Mouse (Mus musculus) spleen, postnatal 4 days (tissue): Measurements from ENCODE around the gene Ugt1a2.

ENCODE experiments used
- DNase-seq, 2 experiments: peaks; one replicate each; pipeline ENCODE4 v3.0.0; 2022; ENCODE audit warnings: low spot score in 2 of 2

Gene Ugt1a2

GRCm38 (mm10) chr1:88233421-88234247 lies 33.2 kb downstream of the Ugt1a2 start:
- no peak for DNase-seq

GRCm38 (mm10) chr1:88234248-88234610 lies 33.8 kb downstream of the Ugt1a2 start:
- DNase-seq, result no peak

- DNase-seq, result no peak
These were observed 34.2 kb downstream of the Ugt1a2 start for GRCm38 (mm10) chr1:88234646-88235045.

- DNase-seq, result no peak
These were observed 34.9 kb downstream of the Ugt1a2 start for GRCm38 (mm10) chr1:88235046-88235893.

- no peak for DNase-seq
These were observed 35.6 kb downstream of the Ugt1a2 start for GRCm38 (mm10) chr1:88235894-88236415.

- DNase-seq, result no peak
These were observed 36.9 kb downstream of the Ugt1a2 start for GRCm38 (mm10) chr1:88237311-88237710.

GRCm38 (mm10) chr1:88238771-88239170 lies 38.4 kb downstream of the Ugt1a2 start:
- no peak for DNase-seq

- DNase-seq, result no peak
These were observed 39.7 kb downstream of the Ugt1a2 start for GRCm38 (mm10) chr1:88240072-88240471.

- no peak for DNase-seq
These were observed 40.2 kb downstream of the Ugt1a2 start for GRCm38 (mm10) chr1:88240579-88240978.

GRCm38 (mm10) chr1:88243861-88244260 lies 43.5 kb downstream of the Ugt1a2 start:
- no peak for DNase-seq

GRCm38 (mm10) chr1:88245881-88246280 lies 45.5 kb downstream of the Ugt1a2 start:
- DNase-seq, result no peak

GRCm38 (mm10) chr1:88246386-88246785 lies 46.0 kb downstream of the Ugt1a2 start:
- DNase-seq, result no peak

- no peak for DNase-seq
These were observed 47.3 kb downstream of the Ugt1a2 start for GRCm38 (mm10) chr1:88247660-88248059.

- DNase-seq, result no peak
These were observed 48.3 kb downstream of the Ugt1a2 start for GRCm38 (mm10) chr1:88248658-88249057.

GRCm38 (mm10) chr1:88249596-88249995 lies 49.2 kb downstream of the Ugt1a2 start:
- no peak for DNase-seq

GRCm38 (mm10) chr1:88250023-88250422 lies 49.6 kb downstream of the Ugt1a2 start:
- DNase-seq, result no peak

- DNase-seq, result no peak
These were observed 52.7 kb downstream of the Ugt1a2 start for GRCm38 (mm10) chr1:88253106-88253505.

- no peak for DNase-seq
These were observed 53.1 kb downstream of the Ugt1a2 start for GRCm38 (mm10) chr1:88253540-88253939.

GRCm38 (mm10) chr1:88254793-88255465 lies 54.5 kb downstream of the Ugt1a2 start:
- no peak for DNase-seq

- no peak for DNase-seq
These were observed 55.1 kb downstream of the Ugt1a2 start for GRCm38 (mm10) chr1:88255466-88255857.

GRCm38 (mm10) chr1:88255989-88256754 lies 55.8 kb downstream of the Ugt1a2 start:
- peak in 1 of 2 experiments; percentile 40 for DNase-seq
